12 mouse cellular contexts compared by ENCODE assay signal in genomic region chr5:122769101-122769568, GRCm38 (mm10). TPM values are rescaled to one million over a fixed set of nuclear protein-coding genes. Genes with fewer than 3 reads are reported as not detected.
DNase-seq lines count a peak whose midpoint lies in the region; ATAC-seq and TF ChIP-seq lines count a peak whose summit lies in the region.
"Had no signal": no experiment of that assay in that cellular context is flagged by ENCODE, and none has a peak within 500 bp of the region (broad histone marks: within the 10 kb centered on the region; RNA-seq: fewer than 3 reads in every experiment).

No protein-coding gene starts in this region.

- no peaks in the 10 kb centered on the region for H3K9me3 ChIP-seq in liver, embryonic 13.5 days (replicated peaks)
- H3K9me3 ChIP-seq in forebrain, embryonic 13.5 days (replicated peaks): no peaks in the 10 kb centered on the region
- H3K9me3 ChIP-seq in forebrain, embryonic 16.5 days (ENCODE audit: control insufficient read depth, low read length): no peaks in the 10 kb centered on the region
- H3K9me3 ChIP-seq: hindbrain, embryonic 10.5 days had no signal

- H3K27ac ChIP-seq in liver, embryonic 13.5 days: peak overlapping the region; percentile 40; the same call in 1 of the 2 replicates
- peak overlapping the region; percentile 73 for H3K27ac ChIP-seq in testis, adult 2 months (ENCODE audit: control insufficient read depth, insufficient read depth, low read depth, low read length)
- no peak overlapping the region for H3K27ac ChIP-seq in forebrain, embryonic 13.5 days
- no peak overlapping the region for H3K27ac ChIP-seq in forebrain, embryonic 16.5 days (ENCODE audit: low read length)
- H3K27ac ChIP-seq: hindbrain, embryonic 10.5 days had no signal

- DNase-seq in lung, postnatal 36 days: peak; percentile 42
- DNase-seq in lung, adult 2 months: no peak
- DNase-seq in ZHBTc4 (ENCODE audit: low read depth, low spot score): peak; percentile 98
- peak; percentile 54 for DNase-seq in liver, embryonic 13.5 days
- no peak for DNase-seq in left cerebral cortex, adult 11 months (ENCODE audit: low spot score)
- DNase-seq: heart, adult 18-20 months; midbrain, embryonic 14.5 days; thymus, postnatal 25 days had no signal

- peaks cover 22% of the 10 kb centered on the region; the same call in 1 of the 2 replicates for H3K36me3 ChIP-seq in liver, embryonic 13.5 days
- no peaks in the 10 kb centered on the region for H3K36me3 ChIP-seq in testis, adult 2 months (ENCODE audit: control insufficient read depth, insufficient read depth, low read length)
- peaks cover 10% of the 10 kb centered on the region for H3K36me3 ChIP-seq in forebrain, embryonic 13.5 days (ENCODE audit: poor library complexity, severe bottlenecking)
- H3K36me3 ChIP-seq in forebrain, embryonic 16.5 days (ENCODE audit: control insufficient read depth, insufficient read depth): no peaks in the 10 kb centered on the region

- peaks cover 5% of the 10 kb centered on the region; the same call in 1 of the 2 replicates for H3K4me1 ChIP-seq in lung, adult 2 months (ENCODE audit: control insufficient read depth, insufficient read depth, low read length)
- peaks cover 38% of the 10 kb centered on the region for H3K4me1 ChIP-seq in liver, embryonic 13.5 days (replicated peaks)
- peaks cover 27% of the 10 kb centered on the region for H3K4me1 ChIP-seq in testis, adult 2 months (ENCODE audit: control insufficient read depth, insufficient read depth, low read length)
- H3K4me1 ChIP-seq in forebrain, embryonic 13.5 days: no peaks in the 10 kb centered on the region
- 0 out of 2 replicates have a peak, but pooled peaks cover 3% of the 10 kb centered on the region for H3K4me1 ChIP-seq in forebrain, embryonic 16.5 days (replicated peaks; ENCODE audit: control insufficient read depth, insufficient read depth, low read length)

- ATAC-seq in liver, embryonic 13.5 days (ENCODE audit: low read depth): peak; percentile 71
- ATAC-seq in forebrain, embryonic 13.5 days: no peak
- ATAC-seq in forebrain, embryonic 16.5 days: no peak

- H3K27me3 ChIP-seq in liver, embryonic 13.5 days: no peaks in the 10 kb centered on the region
- H3K27me3 ChIP-seq in testis, adult 2 months (ENCODE audit: control insufficient read depth, insufficient read depth, low read length): no peaks in the 10 kb centered on the region
- H3K27me3 ChIP-seq in forebrain, embryonic 13.5 days: no peaks in the 10 kb centered on the region
- no peaks in the 10 kb centered on the region for H3K27me3 ChIP-seq in forebrain, embryonic 16.5 days (replicated peaks; ENCODE audit: control insufficient read depth, insufficient read depth, low read length)

- no peak overlapping the region for H3K4me3 ChIP-seq in lung, adult 2 months (replicated peaks; ENCODE audit: extremely low read depth, low read depth, low read length)
- no peak overlapping the region for H3K4me3 ChIP-seq in liver, embryonic 13.5 days (replicated peaks)
- no peak overlapping the region for H3K4me3 ChIP-seq in testis, adult 2 months (ENCODE audit: control insufficient read depth, low read depth, low read length)
- H3K4me3 ChIP-seq in forebrain, embryonic 13.5 days: no peak overlapping the region
- no peak overlapping the region for H3K4me3 ChIP-seq in forebrain, embryonic 16.5 days (replicated peaks; ENCODE audit: low read length)
- H3K4me3 ChIP-seq: hindbrain, embryonic 10.5 days had no signal

- TF ChIP-seq POLR2A in lung, adult 2 months (IDR thresholded peaks at IDR 0.05; ENCODE audit: borderline replicate concordance, extremely low read depth, low read depth, low read length): no peak
- TF ChIP-seq POLR2A in testis, adult 2 months (IDR thresholded peaks at IDR 0.05; ENCODE audit: control insufficient read depth, low read depth, low read length): no peak

- no peak for TF ChIP-seq CTCF in lung, adult 2 months (IDR thresholded peaks at IDR 0.05; ENCODE audit: insufficient read depth, low read length)
- no peak for TF ChIP-seq CTCF in testis, adult 2 months (IDR thresholded peaks at IDR 0.05; ENCODE audit: control insufficient read depth, insufficient read depth, insufficient replicate concordance, low read depth, low read length)

- H3K9ac ChIP-seq in liver, embryonic 13.5 days: no peak overlapping the region
- no peak overlapping the region for H3K9ac ChIP-seq in forebrain, embryonic 13.5 days
- no peak overlapping the region for H3K9ac ChIP-seq in forebrain, embryonic 16.5 days (replicated peaks; ENCODE audit: low read depth, low read length)

- 80% methylated on average over 15 of the region's 15 CpGs for WGBS in lung, adult 2 months
- WGBS in liver, embryonic 13.5 days (ENCODE audit: insufficient replicate concordance): 58% methylated on average over 15 of the region's 15 CpGs
- WGBS in forebrain, embryonic 13.5 days: 89% methylated on average over 15 of the region's 15 CpGs
- WGBS in forebrain, embryonic 16.5 days: 86% methylated on average over 15 of the region's 15 CpGs

- no peak overlapping the region for H3K4me2 ChIP-seq in liver, embryonic 13.5 days
- no peak overlapping the region for H3K4me2 ChIP-seq in forebrain, embryonic 13.5 days
- no peak overlapping the region for H3K4me2 ChIP-seq in forebrain, embryonic 16.5 days (ENCODE audit: low read length)

RNA-seq across cellular contexts. Expression of gene Camkk2, which starts 10.1 kb away (rescaled TPM):
- 33.3 and 35.6 TPM in 2 replicates for polyA plus RNA-seq in lung, adult 2 months (2012; rRNA removed)
- polyA plus RNA-seq in liver, embryonic 13.5 days (2015; fragmentation: Nextera tagmentation; extraction: Ambion mirVana): 9.6 and 11.5 TPM in 2 replicates
- polyA plus RNA-seq in testis, adult 2 months (2012; rRNA removed): 18.9 and 22.3 TPM in 2 replicates
- polyA plus RNA-seq in forebrain, embryonic 13.5 days (2015; fragmentation: Nextera tagmentation; extraction: Ambion mirVana): 40.0 and 41.1 TPM in 2 replicates
- 70.7 and 75.6 TPM in 2 replicates for polyA plus RNA-seq in forebrain, embryonic 16.5 days (2015; fragmentation: Nextera tagmentation; extraction: Ambion mirVana)

RNA-seq across cellular contexts. Expression of gene Anapc5, which starts 52.0 kb away (rescaled TPM):
- 207 and 274 TPM in 2 replicates for polyA plus RNA-seq in lung, adult 2 months (2012; rRNA removed)
- 258 and 301 TPM in 2 replicates for polyA plus RNA-seq in liver, embryonic 13.5 days (2015; fragmentation: Nextera tagmentation; extraction: Ambion mirVana)
- 109 and 115 TPM in 2 replicates for polyA plus RNA-seq in testis, adult 2 months (2012; rRNA removed)
- 552 and 565 TPM in 2 replicates for polyA plus RNA-seq in forebrain, embryonic 13.5 days (2015; fragmentation: Nextera tagmentation; extraction: Ambion mirVana)
- polyA plus RNA-seq in forebrain, embryonic 16.5 days (2015; fragmentation: Nextera tagmentation; extraction: Ambion mirVana): 562 and 569 TPM in 2 replicates

Comparison
In these comparisons a context has a peak if more than half of its experiments do, and no peak if none do; other contexts are left out.
1. DNase-seq: peak in lung, postnatal 36 days (single experiment), ZHBTc4 (single experiment) and liver, embryonic 13.5 days (single experiment); none in lung, adult 2 months (single experiment) and left cerebral cortex, adult 11 months (single experiment).
2. H3K27ac ChIP-seq: peak in liver, embryonic 13.5 days (single experiment) and testis, adult 2 months (single experiment); none in forebrain, embryonic 13.5 days (single experiment) and forebrain, embryonic 16.5 days (single experiment).